Mouse (Mus musculus) embryonic facial prominence, embryonic 14.5 days (tissue): ENCODE results near the gene Lzic. TPM values are rescaled to one million over a fixed set of nuclear protein-coding genes. Genes with fewer than 3 reads are reported as not detected.

Source experiments
- ATAC-seq: fragments of 200-750 bp; cut with Nextera tagmentation; 2 replicates; pipeline ENCODE4 v1.8.0; 2017; ENCODE audit warnings: low read depth, moderate number of reproducible peaks, moderate TSS enrichment
- DNase-seq: peaks from one replicate; pipeline ENCODE4 v3.0.0-alpha.2; 2015; ENCODE audit warnings: low spot score
- H3K27ac ChIP-seq: fragments of 300-500 bp; sonication (generic); replicated peaks from 2 replicates; pipeline ENCODE4 v1.5.1; 2014; ENCODE audit warnings: low read depth, mild to moderate bottlenecking, low read length, moderate library complexity
- H3K27me3 ChIP-seq: fragments of 300-500 bp; sonication (generic); replicated peaks from 2 replicates; pipeline ENCODE4 v1.6.1; 2014; ENCODE audit warnings: low read length; ENCODE audit not compliant: control insufficient read depth, insufficient read depth
- H3K36me3 ChIP-seq: fragments of 300-500 bp; sonication (generic); 2 replicates; pipeline ENCODE4 v1.6.1; 2014; ENCODE audit warnings: low read length, mixed read lengths; ENCODE audit not compliant: control insufficient read depth, insufficient read depth
- H3K4me1 ChIP-seq: fragments of 300-500 bp; sonication (generic); 2 replicates; pipeline ENCODE4 v1.6.1; 2014; ENCODE audit warnings: antibody characterized with exemption, low read length; ENCODE audit not compliant: control insufficient read depth, insufficient read depth
- H3K4me2 ChIP-seq: fragments of 300-500 bp; sonication (generic); 2 replicates; pipeline ENCODE4 v1.6.1; 2014; ENCODE audit warnings: low read depth, mild to moderate bottlenecking, low read length, moderate library complexity, mixed read lengths
- H3K4me3 ChIP-seq: fragments of 300-500 bp; sonication (generic); 2 replicates; pipeline ENCODE4 v1.5.1; 2014; ENCODE audit warnings: low read depth, mild to moderate bottlenecking, low read length
- H3K9ac ChIP-seq: fragments of 300-500 bp; sonication (generic); 2 replicates; pipeline ENCODE4 v1.6.1; 2014; ENCODE audit warnings: low read depth, mild to moderate bottlenecking, low read length, moderate library complexity, mixed read lengths
- H3K9me3 ChIP-seq: fragments of 300-500 bp; sonication (generic); 2 replicates; pipeline ENCODE4 v1.6.1; 2016; ENCODE audit warnings: low read length; ENCODE audit not compliant: control insufficient read depth
- WGBS: fragments of 180-500 bp; shearing (Covaris S2); extraction: QIAGEN DNeasy Blood & Tissue Kit; methylation state at CpG from one replicate; pipeline ENCODE4 v1.1.7; 2014; 5-methylcytosine and 5-hydroxymethylcytosine counted together
- microRNA-seq: library from miRNA; unstranded; fragments of <30 nt; microRNA quantifications from one replicate; pipeline ENCODE4, GENCODE M21; 2016; ENCODE audit warnings: borderline number of aligned reads
- polyA plus RNA-seq: library from polyadenylated mRNA; unstranded; fragments of >200 nt; fragmentation: Nextera tagmentation; extraction: Ambion mirVana; gene quantifications from 2 replicates; pipeline ENCODE4 v1.2.1, GENCODE M21; 2014

Gene Lzic
- polyA plus RNA-seq, 1 experiment from 2014 or later: 48.1 TPM

- peaks cover 26% of the 10 kb centered on the region; the same call in 1 of the 2 replicates for H3K36me3 ChIP-seq
- 42% methylated on average over 10 of the region's 10 CpGs for WGBS
- H3K9me3 ChIP-seq: no peaks in the 10 kb centered on the region
- no peak overlapping the region for H3K9ac ChIP-seq
- DNase-seq (peak; percentile 87), ATAC-seq (peak; percentile 27; the same call in 1 of the 2 replicates)
- H3K27me3 ChIP-seq: no peaks in the 10 kb centered on the region
- H3K4me3 ChIP-seq: no peak overlapping the region
- no peak overlapping the region for H3K27ac ChIP-seq
- H3K4me2 ChIP-seq: no peak overlapping the region
- no peaks in the 10 kb centered on the region; the same call in 1 of the 2 replicates for H3K4me1 ChIP-seq
Observed at GRCm38 (mm10) chr4:149542927-149543553, 58.0 kb downstream of the Lzic start.

DNA sequence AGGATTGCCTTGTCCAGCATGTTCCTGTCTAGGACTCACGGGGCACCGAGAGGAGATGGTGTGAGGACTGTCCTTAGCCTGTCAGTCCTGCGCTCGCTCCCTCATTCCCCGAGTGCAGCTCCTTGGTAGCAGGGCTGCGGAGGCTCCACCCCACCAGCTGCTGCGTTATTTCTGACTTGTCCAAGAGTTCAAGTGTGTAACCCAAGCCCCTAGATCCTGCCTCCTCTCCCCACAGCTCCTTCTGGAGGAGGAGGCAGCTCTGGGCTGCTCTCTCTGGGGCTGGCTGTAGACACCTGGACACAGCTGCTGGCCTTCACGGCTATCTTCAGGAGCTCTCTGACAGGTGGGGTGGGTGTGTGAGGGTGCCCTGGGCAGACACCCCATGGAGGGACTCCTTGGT lies 59.9 kb downstream of the Lzic start:
- Histone ChIP-seq H3K4me1 (no peaks in the 10 kb centered on the region; the same call in 1 of the 2 replicates), H3K9ac (no peak overlapping the region), H3K27me3 (no peaks in the 10 kb centered on the region), H3K27ac (no peak overlapping the region), H3K4me3 (no peak overlapping the region), H3K4me2 (no peak overlapping the region), H3K36me3 (peaks cover 26% of the 10 kb centered on the region; the same call in 1 of the 2 replicates), H3K9me3 (no peaks in the 10 kb centered on the region)
- 65% methylated on average over 8 of the region's 8 CpGs for WGBS
- ATAC-seq (peak; percentile 27), DNase-seq (peak; percentile 56)

Small RNA genes lying within 50 kb of the gene (microRNA-seq; reads per million reads assigned to microRNA genes)
- gene Mir5616: 1.2 reads per million

Other genes with a start within 250 kb of the Lzic start
- gene Kif1b, start 177.5 kb upstream of the Lzic start, polyA plus RNA-seq: 59.9 and 67.2 TPM in 2 replicates
- 42.2 and 43.7 TPM in 2 replicates for gene Ube4b, start 58.5 kb upstream of the Lzic start, polyA plus RNA-seq
- gene Rbp7, start 30.3 kb upstream of the Lzic start, polyA plus RNA-seq: 1.2 and 2.5 TPM in 2 replicates
- gene Tmem274, start 7.9 kb upstream of the Lzic start, polyA plus RNA-seq: not detected in 2 replicates
- 7.2 and 8.9 TPM in 2 replicates for gene Nmnat1, start within 50 bp of the Lzic start, polyA plus RNA-seq
- 68.7 and 81.8 TPM in 2 replicates for gene Ctnnbip1, start 33.0 kb downstream of the Lzic start, polyA plus RNA-seq
- gene Clstn1, start 101.2 kb downstream of the Lzic start, polyA plus RNA-seq: 51.4 and 52.0 TPM in 2 replicates
- 6.0 TPM in 2 replicates for gene Pik3cd, start 217.3 kb downstream of the Lzic start, polyA plus RNA-seq